Mouse (Mus musculus) mature B cell (primary cell): Measurements from ENCODE around the gene Pdk1.
"Not testable (repeated sequence)": the region's sequence is repeated elsewhere in the genome, so short reads cannot be mapped to it uniquely, and the experiment has no call there.

ENCODE experiments used
- in situ Hi-C: fragments of 300-500 bp; cut with MboI; formaldehyde crosslinking; loops from 2 replicates; pipeline ENCODE4 v1.14.3; 2019

Gene Pdk1

GRCm38 (mm10) chr2:71872801-71873443, at the start of gene Pdk1:
TSS of gene Pdk1 (plus strand) at chr2:71873224.
- in situ Hi-C loops = no loop called here

- in situ Hi-C loops = loop anchor here (10.0 kb wide), 1 partner anchor 229 kb away; no protein-coding TSS in a partner anchor
Observed at GRCm38 (mm10) chr2:71824146-71824545, 48.9 kb upstream of the Pdk1 start.

DNA sequence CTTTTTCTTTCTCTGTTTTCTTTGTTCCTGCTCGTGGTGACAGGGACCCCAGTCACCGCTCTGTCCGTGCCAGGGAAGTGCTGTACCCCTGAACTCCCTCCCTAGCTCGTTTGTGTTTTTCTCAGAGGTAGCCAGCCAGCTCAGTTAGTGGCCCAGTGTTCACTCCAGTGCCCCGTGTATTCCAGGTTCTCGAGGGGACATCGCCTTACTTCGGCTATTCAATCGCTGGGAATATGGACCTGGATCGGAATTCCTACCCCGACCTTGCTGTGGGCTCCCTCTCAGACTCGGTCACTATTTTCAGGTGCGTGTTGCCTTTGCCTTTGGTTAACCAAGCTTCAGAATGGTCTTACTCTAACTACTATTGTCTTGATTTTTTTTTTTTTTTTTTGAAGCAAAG, 45.3 kb upstream of the Pdk1 start:
- in situ Hi-C loops = loop anchor here (10.0 kb wide), 1 partner anchor 233 kb away; no protein-coding TSS in a partner anchor

GRCm38 (mm10) chr2:71828928-71829327, 44.1 kb upstream of the Pdk1 start:
- in situ Hi-C loops = loop anchor here (10.0 kb wide), 1 partner anchor 234 kb away; no protein-coding TSS in a partner anchor

- in situ Hi-C loops = no loop called here
Observed at GRCm38 (mm10) chr2:71833626-71834025, 39.4 kb upstream of the Pdk1 start.

- in situ Hi-C loops = no loop called here
Observed at GRCm38 (mm10) chr2:71834371-71834770, 38.7 kb upstream of the Pdk1 start.

DNA sequence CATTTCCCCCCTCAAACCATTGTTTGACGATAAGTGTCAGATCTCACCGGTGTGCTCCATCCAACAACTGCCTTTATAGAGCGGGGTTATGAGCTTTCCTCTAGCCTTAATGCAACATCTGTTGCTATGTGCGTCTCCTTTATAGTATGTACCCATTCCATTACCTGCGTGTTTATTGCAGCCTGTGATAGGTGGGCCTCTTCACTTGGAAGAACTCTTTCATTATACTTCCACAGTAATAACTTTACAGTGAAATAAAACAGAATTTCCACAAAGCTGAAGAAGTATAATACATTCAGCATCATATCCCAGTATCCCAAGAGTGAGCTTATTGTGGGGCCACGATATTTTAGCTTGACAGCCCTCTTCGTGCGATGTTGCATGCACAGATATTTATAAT, 37.5 kb upstream of the Pdk1 start:
- in situ Hi-C loops = no loop called here

DNA sequence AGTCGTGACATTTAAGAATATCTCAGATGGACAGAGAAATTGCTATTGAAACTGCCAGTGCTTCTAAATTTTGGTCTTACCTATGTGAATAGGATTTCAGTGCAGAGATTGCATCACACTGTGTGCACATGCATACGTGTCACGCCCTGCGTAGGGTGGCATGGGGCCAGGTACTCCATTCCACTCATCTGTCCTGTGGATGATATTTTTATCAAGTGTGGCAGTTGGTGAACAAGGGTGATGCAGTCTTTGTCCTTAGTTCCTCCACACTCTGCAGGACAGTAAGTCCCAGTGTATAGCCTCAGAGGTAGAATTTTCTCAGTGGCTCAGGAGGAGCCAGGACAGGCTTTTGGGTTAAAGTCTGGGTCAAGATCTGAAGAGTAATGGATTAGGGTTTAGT, 36.8 kb upstream of the Pdk1 start:
- in situ Hi-C loops = no loop called here

DNA sequence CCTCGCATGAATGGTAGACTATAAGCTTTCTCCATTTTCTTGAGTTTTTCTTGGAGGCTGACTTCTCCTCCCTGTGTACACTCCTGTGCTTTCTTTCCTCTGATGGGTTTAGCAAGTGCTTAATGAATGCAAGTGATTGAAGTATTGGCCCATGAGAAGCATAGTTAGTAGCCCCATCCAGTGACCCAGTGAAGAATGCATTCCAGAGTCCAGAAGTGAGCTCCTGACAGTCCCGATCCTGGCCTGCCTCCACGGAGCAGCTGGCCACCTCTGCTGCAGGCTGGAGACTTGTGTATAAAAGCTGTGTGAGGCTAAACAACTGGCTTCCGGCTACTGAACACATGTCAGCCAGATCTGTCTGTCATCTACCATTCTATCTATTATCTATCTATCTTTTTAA, 35.8 kb upstream of the Pdk1 start:
- in situ Hi-C loops = no loop called here

- in situ Hi-C loops = no loop called here
Observed at GRCm38 (mm10) chr2:71837791-71838190, 35.2 kb upstream of the Pdk1 start.

GRCm38 (mm10) chr2:71843316-71843715, 29.7 kb upstream of the Pdk1 start:
- in situ Hi-C loops = no loop called here

GRCm38 (mm10) chr2:71844906-71845305, 28.1 kb upstream of the Pdk1 start:
- in situ Hi-C loops = no loop called here

DNA sequence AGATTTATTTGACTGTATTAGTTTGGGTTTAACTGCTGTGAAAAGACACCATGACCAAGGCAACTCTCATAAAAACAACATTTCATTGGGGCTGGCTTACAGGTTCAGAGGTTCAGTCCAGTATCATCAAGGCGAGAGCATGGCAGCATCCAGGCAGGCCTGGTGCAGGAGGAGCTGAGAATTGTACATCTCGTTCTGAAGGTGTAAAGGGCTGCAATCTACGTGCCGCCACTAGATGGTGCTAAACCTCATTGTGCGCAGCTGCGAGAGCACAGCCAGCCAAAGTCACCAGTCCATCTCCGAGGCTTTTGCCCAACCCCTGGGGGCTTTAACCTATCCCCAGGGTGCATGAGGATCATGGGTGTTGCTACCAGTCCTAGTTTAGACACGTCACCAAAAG, 20.9 kb upstream of the Pdk1 start:
- in situ Hi-C loops = not testable (repeated sequence)

DNA sequence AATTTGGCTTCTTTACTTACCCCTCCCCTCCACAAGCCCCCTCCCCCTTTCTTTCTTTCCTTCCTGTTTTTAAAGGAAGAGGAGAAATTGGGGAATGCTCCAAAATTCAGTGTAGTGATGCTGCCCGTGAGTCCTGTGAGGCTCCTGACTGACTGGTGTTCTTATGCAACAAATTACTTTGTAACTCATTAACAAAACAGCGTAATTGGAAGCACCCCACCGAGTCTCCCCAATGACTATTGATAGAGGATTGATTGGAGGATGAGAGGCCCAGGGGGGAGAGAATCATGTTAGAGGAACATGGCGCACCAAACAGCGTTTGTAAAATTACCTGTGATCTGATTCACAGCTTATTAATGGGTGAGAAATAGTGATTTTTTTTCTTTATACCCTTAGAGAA, 17.9 kb upstream of the Pdk1 start:
- in situ Hi-C loops = no loop called here

- in situ Hi-C loops = no loop called here
Observed at GRCm38 (mm10) chr2:71863531-71864173, 9.4 kb upstream of the Pdk1 start.

- in situ Hi-C loops = no loop called here
Observed at GRCm38 (mm10) chr2:71865022-71865421, 8.0 kb upstream of the Pdk1 start.

DNA sequence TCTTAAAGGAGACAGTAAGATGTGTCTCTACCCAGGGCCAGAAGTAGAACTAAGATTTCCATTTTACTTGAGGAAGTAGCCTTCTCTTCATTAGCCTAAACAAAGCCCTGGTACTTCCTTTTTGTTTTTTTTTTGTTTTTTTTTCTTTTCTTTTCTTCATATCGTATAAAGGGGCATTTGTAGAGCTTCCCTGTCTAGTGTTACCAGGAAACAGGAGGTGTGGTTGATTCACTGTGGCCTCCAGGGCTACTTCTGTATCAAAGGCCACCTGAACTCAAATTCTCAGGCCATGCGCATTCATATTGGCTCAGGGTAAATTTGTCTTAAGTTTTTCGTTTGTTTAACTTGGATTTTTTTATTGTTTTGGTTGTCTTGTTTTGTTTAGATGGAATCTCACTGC, 7.1 kb upstream of the Pdk1 start:
- in situ Hi-C loops = no loop called here

DNA sequence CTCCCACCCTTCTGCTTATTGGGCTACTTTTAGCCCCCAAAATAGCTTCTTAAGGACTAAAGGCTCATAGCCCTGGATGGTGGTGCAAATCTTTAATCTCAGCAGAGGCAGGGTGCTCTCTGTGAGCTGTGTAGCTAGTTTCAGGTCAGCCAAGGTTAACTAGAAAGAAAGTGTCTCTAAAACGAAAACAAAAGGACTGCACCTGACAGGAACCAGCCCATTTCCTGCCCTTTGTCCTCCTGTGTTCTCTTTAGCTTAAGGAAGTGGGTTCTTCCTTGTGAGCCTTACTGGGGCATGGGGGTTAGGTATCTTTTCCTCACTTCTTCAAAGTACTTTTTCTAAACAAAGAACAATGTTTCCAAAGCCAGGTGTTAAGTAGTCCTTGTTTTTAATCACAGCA, 6.5 kb upstream of the Pdk1 start:
- in situ Hi-C loops = no loop called here

DNA sequence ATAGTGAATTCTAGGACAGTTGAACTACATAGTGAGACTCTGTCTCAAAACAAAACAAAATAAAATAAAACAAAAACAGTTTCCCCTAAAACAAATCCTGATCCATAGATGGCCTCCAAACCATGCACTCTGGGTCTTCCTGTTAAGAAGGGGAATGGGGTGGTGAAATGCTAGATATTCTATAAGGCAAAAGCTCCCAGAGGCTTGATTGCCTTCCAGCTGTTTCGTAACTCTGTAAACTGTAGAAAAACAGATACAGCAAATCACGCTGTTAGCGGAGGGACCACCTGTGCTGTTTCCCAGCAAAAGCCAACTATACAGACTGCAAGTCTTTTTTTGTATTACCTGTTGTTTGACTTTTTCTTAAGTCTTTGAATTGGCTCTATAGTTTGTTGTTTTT, 6.0 kb upstream of the Pdk1 start:
- in situ Hi-C loops = no loop called here

DNA sequence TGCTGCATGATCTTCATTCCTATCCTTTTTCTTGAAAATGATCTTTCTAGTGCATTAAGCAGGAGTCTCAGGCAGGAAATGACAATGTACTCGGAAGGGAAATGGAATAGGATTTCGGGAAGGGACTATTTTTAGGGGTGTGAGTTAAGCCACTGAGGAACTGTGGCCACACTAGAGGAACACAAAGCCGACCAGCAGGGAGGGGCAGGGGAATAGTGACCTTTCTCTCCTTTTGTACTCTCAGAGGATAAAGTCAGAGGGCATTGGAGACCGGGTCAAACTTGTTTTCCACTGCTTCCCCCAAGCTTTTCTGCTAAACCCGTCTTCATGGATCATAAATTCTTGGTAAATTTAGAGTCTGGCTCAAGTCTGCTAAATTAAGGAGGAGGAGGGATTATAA, 5.5 kb upstream of the Pdk1 start:
- in situ Hi-C loops = no loop called here

DNA sequence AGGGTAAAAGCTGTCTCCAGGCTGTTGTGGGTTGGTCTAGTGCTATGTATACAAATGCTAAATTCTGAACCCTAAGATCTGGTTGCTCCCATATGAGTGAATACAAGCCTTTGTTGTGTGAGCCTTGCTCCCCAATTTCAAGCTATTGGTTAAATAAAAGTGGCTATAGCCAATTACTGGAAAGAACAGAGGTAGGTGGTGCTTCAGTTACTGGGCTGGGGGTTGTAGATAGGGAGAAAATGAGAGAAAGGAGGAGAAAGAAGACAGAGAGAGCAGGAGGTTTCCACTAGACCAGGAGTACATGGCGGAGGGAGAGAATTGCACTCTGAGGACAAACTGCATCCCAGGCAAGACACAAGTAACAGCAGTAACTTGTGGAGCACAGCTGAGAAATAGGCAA, 4.8 kb upstream of the Pdk1 start:
- in situ Hi-C loops = no loop called here

DNA sequence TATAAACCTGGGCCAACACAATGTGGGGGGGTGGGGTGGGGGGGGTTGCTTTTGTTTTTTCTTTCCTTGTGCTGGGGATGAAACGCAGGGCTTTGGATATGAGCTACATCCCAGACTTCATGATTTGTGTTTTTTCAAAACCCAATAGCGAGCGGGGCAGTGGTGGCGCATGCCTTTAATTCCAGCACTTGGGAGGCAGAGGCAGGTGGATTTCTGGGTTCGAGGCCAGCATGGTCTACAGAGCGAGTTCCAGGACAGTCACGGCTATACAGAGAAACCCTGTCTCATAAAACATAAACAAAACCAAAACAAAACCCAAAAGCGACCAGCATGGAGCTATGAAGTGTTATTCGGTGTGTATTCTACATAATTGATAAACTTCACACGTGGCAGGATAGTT, 883 bp upstream of the Pdk1 start:
- in situ Hi-C loops = no loop called here

- in situ Hi-C loops = no loop called here
Observed at GRCm38 (mm10) chr2:71873474-71874322, 674 bp downstream of the Pdk1 start.
